ENCODE assay signal across 12 mouse cellular contexts in the genomic region with DNA sequence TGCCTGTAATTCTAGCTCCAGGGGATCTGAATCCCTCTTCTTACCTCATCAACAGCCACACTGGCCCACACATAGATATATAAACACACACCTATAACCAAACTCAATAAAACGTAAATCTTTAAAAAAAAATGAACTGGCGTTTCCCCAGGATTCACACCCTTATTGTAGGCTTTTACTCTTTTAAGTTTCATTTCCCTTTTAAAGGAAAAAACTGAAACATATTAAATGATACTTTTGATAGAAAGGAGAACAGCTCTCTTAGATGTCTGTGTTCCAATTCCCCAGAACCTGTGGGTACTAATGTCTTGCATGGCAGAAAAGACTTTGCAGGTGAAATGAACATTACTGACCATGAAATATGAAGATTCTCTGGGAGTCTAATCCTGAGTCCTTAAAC.
"Had no signal": no experiment of that assay in that cellular context is flagged by ENCODE, and none has a peak within 500 bp of the region (broad histone marks: within the 10 kb centered on the region; RNA-seq: fewer than 3 reads in every experiment).

No protein-coding gene starts in this region.

- DNase-seq: retina, postnatal 1 day; right cerebral cortex, adult 18-20 months; right cerebral cortex, postnatal 14 days; right cerebral cortex, postnatal 25 days; right cerebral cortex, postnatal 4 days; spleen, adult 18-20 months; thymus, adult 18-20 months; thymus, adult 2 months; thymus, postnatal 14 days; thymus, postnatal 25 days; thymus, postnatal 36 days; thymus, postnatal 4 days had no signal
